Comparison of ENCODE assay signal across 11 mouse cellular contexts in the genomic region with DNA sequence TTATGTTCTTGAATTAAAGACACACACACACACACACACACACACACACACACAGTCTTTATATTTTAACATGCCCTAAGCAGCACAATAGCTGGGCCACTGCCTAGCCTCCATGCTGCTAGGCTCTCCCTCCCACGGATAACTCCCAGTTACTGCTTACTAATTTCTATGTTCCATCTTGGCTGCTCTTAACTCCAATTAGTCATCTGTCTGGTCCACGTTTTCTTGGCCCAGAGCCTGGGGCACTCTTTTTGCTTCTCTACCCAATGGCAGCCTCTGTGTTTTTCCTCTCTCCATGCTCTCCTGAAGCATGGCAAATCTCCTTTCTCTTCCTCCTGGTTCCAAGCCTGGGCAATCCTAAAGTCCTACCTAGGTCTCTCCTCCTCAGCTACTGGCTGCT. TPM values are rescaled to one million over a fixed set of nuclear protein-coding genes. Genes with fewer than 3 reads are reported as not detected.
DNase-seq lines count a peak whose midpoint lies in the region; ATAC-seq and TF ChIP-seq lines count a peak whose summit lies in the region.
"Had no signal": no experiment of that assay in that cellular context is flagged by ENCODE, and none has a peak within 500 bp of the region (broad histone marks: within the 10 kb centered on the region; RNA-seq: fewer than 3 reads in every experiment).

No protein-coding gene starts in this region.

- no peaks in the 10 kb centered on the region for H3K36me3 ChIP-seq in heart, embryonic 11.5 days (ENCODE audit: control insufficient read depth, insufficient read depth, low read length)
- peaks cover 0 to 47% of the 10 kb centered on the region in 2 experiments; a peak in 2 of 4 replicates for H3K36me3 ChIP-seq in MEL (ENCODE audit: control insufficient read depth in 1 of 2, insufficient read depth in 2 of 2, low read length in 2 of 2)
- H3K36me3 ChIP-seq: limb, embryonic 12.5 days; neural tube, embryonic 12.5 days had no signal

- TF ChIP-seq POLR2A in MEL (IDR thresholded peaks at IDR 0.05; ENCODE audit: control insufficient read depth in 1 of 2, insufficient read depth in 1 of 2, low read depth in 1 of 2, low read length in 2 of 2, poor library complexity in 1 of 2), result no peak

- intact Hi-C loops in left cerebral cortex, adult 2 months (cut with DNase I), result no loop called here
- intact Hi-C loops in gastrocnemius, adult 2 months (cut with DNase I), result no loop called here

- DNase-seq in heart, adult 11 months, result peak; percentile 83
- peak; percentile 30 for DNase-seq in MEL (ENCODE audit: low read depth, low spot score)
- DNase-seq in cerebellum, adult 9-11 months, result peak; percentile 26
- peak; percentile 43 to 65 for DNase-seq in left cerebral cortex, adult 2 months (ENCODE audit: extremely low spot score in 1 of 2, low spot score in 2 of 2)
- no peak for DNase-seq in yolk sac, embryonic 10.5 days (ENCODE audit: low spot score)
- DNase-seq in gastrocnemius, adult 8-10 months (ENCODE audit: low spot score in 2 of 2), result no peak
- no peak for DNase-seq in gastrocnemius, adult 2 months

- no peaks in the 10 kb centered on the region for H3K27me3 ChIP-seq in heart, embryonic 11.5 days (ENCODE audit: control insufficient read depth, insufficient read depth, low read length)
- H3K27me3 ChIP-seq in MEL (ENCODE audit: control insufficient read depth in 1 of 2, insufficient read depth in 2 of 2, low read length in 2 of 2), result no peaks in the 10 kb centered on the region
- H3K27me3 ChIP-seq: limb, embryonic 12.5 days; neural tube, embryonic 12.5 days had no signal

- no peak for ATAC-seq in heart, embryonic 11.5 days (replicated peaks; ENCODE audit: insufficient number of reproducible peaks, low FRiP score, low TSS enrichment)

- TF ChIP-seq EP300 in MEL (IDR thresholded peaks at IDR 0.05; ENCODE audit: low read depth in 1 of 2, low read length in 2 of 2), result no peak

- TF ChIP-seq RAD21 in MEL (IDR thresholded peaks at IDR 0.05; ENCODE audit: low read depth, low read length), result no peak

- H3K4me2 ChIP-seq in heart, embryonic 11.5 days, result no peak overlapping the region
- H3K4me2 ChIP-seq: limb, embryonic 12.5 days; neural tube, embryonic 12.5 days had no signal

- 67% methylated on average over 2 of the region's 2 CpGs for WGBS in heart, embryonic 11.5 days (ENCODE audit: insufficient replicate concordance)

- no peak overlapping the region for H3K9ac ChIP-seq in heart, embryonic 11.5 days (ENCODE audit: low read depth, low read length)
- no peak overlapping the region for H3K9ac ChIP-seq in MEL (ENCODE audit: control insufficient read depth, low read depth, low read length, poor library complexity, severe bottlenecking)
- H3K9ac ChIP-seq: limb, embryonic 12.5 days; neural tube, embryonic 12.5 days had no signal

- H3K4me1 ChIP-seq in heart, embryonic 11.5 days (ENCODE audit: control insufficient read depth, insufficient read depth, low read length), result no peaks in the 10 kb centered on the region
- H3K4me1 ChIP-seq in MEL (ENCODE audit: control insufficient read depth in 1 of 2, insufficient read depth in 2 of 2, low read length in 2 of 2), result peaks cover 20 to 39% of the 10 kb centered on the region in 2 experiments
- H3K4me1 ChIP-seq: limb, embryonic 12.5 days; neural tube, embryonic 12.5 days had no signal

- no peaks in the 10 kb centered on the region for H3K9me3 ChIP-seq in heart, embryonic 11.5 days (replicated peaks; ENCODE audit: control insufficient read depth, low read length)
- no peaks in the 10 kb centered on the region for H3K9me3 ChIP-seq in MEL (replicated peaks; ENCODE audit: insufficient read depth, low read length)
- H3K9me3 ChIP-seq: limb, embryonic 12.5 days; neural tube, embryonic 12.5 days had no signal

- H3K27ac ChIP-seq in heart, embryonic 11.5 days (ENCODE audit: low read depth, low read length), result no peak overlapping the region
- no peak overlapping the region for H3K27ac ChIP-seq in MEL (ENCODE audit: control insufficient read depth, low read depth, low read length)
- no peak overlapping the region for H3K27ac ChIP-seq in left cerebral cortex, adult 2 months
- no peak overlapping the region for H3K27ac ChIP-seq in gastrocnemius, adult 2 months
- H3K27ac ChIP-seq: heart, adult 2 months; limb, embryonic 12.5 days; neural tube, embryonic 12.5 days had no signal

- TF ChIP-seq CTCF in MEL (IDR thresholded peaks at IDR 0.05 in 2 of 3, conservative IDR thresholded peaks at IDR 0.05 in 1 of 3; ENCODE audit: control insufficient read depth in 1 of 3, insufficient read depth in 1 of 3, low read depth in 2 of 3, low read length in 3 of 3, poor library complexity in 1 of 3, severe bottlenecking in 1 of 3), result no peak
- TF ChIP-seq CTCF in left cerebral cortex, adult 2 months (IDR thresholded peaks at IDR 0.05), result no peak
- TF ChIP-seq CTCF in gastrocnemius, adult 2 months (IDR thresholded peaks at IDR 0.05), result no peak

- no peaks in the 10 kb centered on the region for H3K79me2 ChIP-seq in MEL (ENCODE audit: control insufficient read depth, insufficient read depth, low read length, poor library complexity)

- no peak overlapping the region for H3K4me3 ChIP-seq in heart, embryonic 11.5 days (ENCODE audit: low read depth, low read length)
- H3K4me3 ChIP-seq in MEL (ENCODE audit: control insufficient read depth in 1 of 2, insufficient read depth in 1 of 2, low read depth in 2 of 2, low read length in 2 of 2), result no peak overlapping the region
- H3K4me3 ChIP-seq in left cerebral cortex, adult 2 months, result no peak overlapping the region
- H3K4me3 ChIP-seq in gastrocnemius, adult 2 months, result no peak overlapping the region
- H3K4me3 ChIP-seq: heart, adult 2 months; limb, embryonic 12.5 days; neural tube, embryonic 12.5 days had no signal

TF ChIP-seq in MEL, 35 proteins besides CTCF, POLR2A, EP300 and RAD21:
- TF ChIP-seq ETS1 (IDR thresholded peaks at IDR 0.05; ENCODE audit: low read depth, low read length) (no peak), MAFK (IDR thresholded peaks at IDR 0.05; ENCODE audit: borderline replicate concordance, low read depth, low read length) (no peak), ZMIZ1 (IDR thresholded peaks at IDR 0.05; ENCODE audit: low read depth, low read length) (no peak), ZC3H11A (IDR thresholded peaks at IDR 0.05; ENCODE audit: low read depth, low read length) (no peak), KAT2A (conservative IDR thresholded peaks at IDR 0.05; ENCODE audit: low read depth, low read length) (no peak), MXI1 (IDR thresholded peaks at IDR 0.05; ENCODE audit: low read depth, low read length) (no peak), GABPA (IDR thresholded peaks at IDR 0.05; ENCODE audit: low read depth, low read length) (no peak), BHLHE40 (IDR thresholded peaks at IDR 0.05; ENCODE audit: borderline replicate concordance, low read depth, low read length) (no peak), ELF1 (IDR thresholded peaks at IDR 0.05; ENCODE audit: low read depth, low read length) (no peak), POLR2AphosphoS5 (IDR thresholded peaks at IDR 0.05; ENCODE audit: borderline replicate concordance, low read depth, low read length) (no peak), HCFC1 (IDR thresholded peaks at IDR 0.05; ENCODE audit: low read depth, low read length) (no peak), SIN3A (IDR thresholded peaks at IDR 0.05; ENCODE audit: low read length) (no peak), MEF2A (IDR thresholded peaks at IDR 0.05; ENCODE audit: extremely low read depth, insufficient replicate concordance, low read depth, low read length, poor library complexity, severe bottlenecking) (no peak), MYC (IDR thresholded peaks at IDR 0.05; ENCODE audit: low read depth, low read length) (no peak), UBTF (IDR thresholded peaks at IDR 0.05; ENCODE audit: borderline replicate concordance, insufficient read depth, low read depth, low read length) (no peak), ZKSCAN1 (IDR thresholded peaks at IDR 0.05; ENCODE audit: low read depth, low read length) (no peak)

RNA-seq across cellular contexts. Expression of gene Vcl, which starts 14.8 kb away (rescaled TPM):
- 78.8 and 101 TPM in 2 replicates for polyA plus RNA-seq in heart, embryonic 11.5 days (2014; fragmentation: Nextera tagmentation; extraction: Ambion mirVana)
- total RNA-seq in MEL (2012; rRNA removed), result 11.7 and 14.7 TPM in 2 replicates
- polyA plus RNA-seq in MEL (2012; ENCODE audit: insufficient read depth in 1 of 2, insufficient read length in 2 of 2, low read depth in 1 of 2, low replicate concordance in 2 of 2, missing spikeins in 1 of 2), result 10 to 100 TPM in 1 of 2 experiments, not detected in 1; 30.3 TPM
- total RNA-seq in left cerebral cortex, adult 2 months (2021), result 10 to 100 TPM; 23.7 to 25.0 TPM
- total RNA-seq in gastrocnemius, adult 8-10 months (2022), result 10 to 100 TPM; 62.2 to 64.9 (median 63.9) TPM
- 10 to 100 TPM; 60.0 to 79.2 TPM for total RNA-seq in gastrocnemius, adult 2 months (2021)

Comparison
In these comparisons a context has a peak if more than half of its experiments do, and no peak if none do; other contexts are left out.
1. DNase-seq: peak in heart, adult 11 months (single experiment), MEL (single experiment), cerebellum, adult 9-11 months (single experiment) and left cerebral cortex, adult 2 months (2 of 2); none in yolk sac, embryonic 10.5 days (single experiment), gastrocnemius, adult 8-10 months (0 of 2) and gastrocnemius, adult 2 months (single experiment).